In genomic region chr5:43894113-43894512, GRCm38 (mm10) we compare ENCODE assay signal across 8 mouse cellular contexts. TPM values are rescaled to one million over a fixed set of nuclear protein-coding genes. Genes with fewer than 3 reads are reported as not detected.
DNase-seq lines count a peak whose midpoint lies in the region; ATAC-seq and TF ChIP-seq lines count a peak whose summit lies in the region.

No protein-coding gene starts in this region.

- intact Hi-C loops in left cerebral cortex, postnatal 10 days (cut with DNase I) = loop anchor here (5.0 to 10.0 kb wide), 2 partner anchors 373 to 1531 kb away; no protein-coding TSS in a partner anchor

- peak; percentile 42; the same call in 1 of the 2 replicates for TF ChIP-seq CTCF in liver, embryonic 14.5 days (IDR thresholded peaks at IDR 0.05; ENCODE audit: low read depth)
- TF ChIP-seq CTCF in MEL (IDR thresholded peaks at IDR 0.05 in 2 of 3, conservative IDR thresholded peaks at IDR 0.05 in 1 of 3; ENCODE audit: control insufficient read depth in 1 of 3, insufficient read depth in 1 of 3, low read depth in 2 of 3, low read length in 3 of 3, poor library complexity in 1 of 3, severe bottlenecking in 1 of 3) = peak; percentile 10 to 43 (median 22); a peak in 3 of 6 replicates

- TF ChIP-seq EP300 in liver, embryonic 14.5 days (IDR thresholded peaks at IDR 0.05; ENCODE audit: low read depth) = no peak
- no peak for TF ChIP-seq EP300 in MEL (IDR thresholded peaks at IDR 0.05; ENCODE audit: low read depth in 1 of 2, low read length in 2 of 2)

- no peak for TF ChIP-seq POLR2A in MEL (IDR thresholded peaks at IDR 0.05; ENCODE audit: control insufficient read depth in 1 of 2, insufficient read depth in 1 of 2, low read depth in 1 of 2, low read length in 2 of 2, poor library complexity in 1 of 2)

- H3K27ac ChIP-seq in liver, embryonic 14.5 days = no peak overlapping the region
- H3K27ac ChIP-seq in liver, embryonic 12.5 days = no peak overlapping the region
- H3K27ac ChIP-seq in MEL (ENCODE audit: control insufficient read depth, low read depth, low read length) = no peak overlapping the region

- no peaks in the 10 kb centered on the region for H3K9me3 ChIP-seq in liver, embryonic 14.5 days (ENCODE audit: control insufficient read depth, low read length)
- H3K9me3 ChIP-seq in liver, embryonic 12.5 days (replicated peaks) = no peaks in the 10 kb centered on the region
- no peaks in the 10 kb centered on the region for H3K9me3 ChIP-seq in MEL (replicated peaks; ENCODE audit: insufficient read depth, low read length)

- WGBS in liver, embryonic 14.5 days (ENCODE audit: insufficient replicate concordance) = 49% methylated on average over 2 of the region's 2 CpGs
- WGBS in liver, embryonic 12.5 days (ENCODE audit: insufficient replicate concordance) = 46% methylated on average over 2 of the region's 2 CpGs

- no peak for DNase-seq in liver, embryonic 14.5 days (ENCODE audit: low read depth in 3 of 3, low spot score in 3 of 3)
- DNase-seq in MEL (ENCODE audit: low read depth, low spot score) = peak; percentile 30
- DNase-seq in brain, adult 2 months (ENCODE audit: low read depth, low spot score) = peak; percentile 71
- DNase-seq in heart, postnatal 4 days = peak; percentile 32
- peak; percentile 34 to 42 for DNase-seq in left cerebral cortex, postnatal 10 days (ENCODE audit: extremely low spot score in 1 of 2, low spot score in 2 of 2)
- peak; percentile 65 for DNase-seq in skeletal muscle tissue, adult 2 months (ENCODE audit: low read depth, low spot score)
- DNase-seq in cerebellum, adult 11-12 months = no peak

- peak; percentile 34 for TF ChIP-seq RAD21 in MEL (IDR thresholded peaks at IDR 0.05; ENCODE audit: low read depth, low read length)

- no peaks in the 10 kb centered on the region for H3K36me3 ChIP-seq in liver, embryonic 14.5 days (replicated peaks; ENCODE audit: control insufficient read depth, insufficient read depth, low read depth)
- H3K36me3 ChIP-seq in liver, embryonic 12.5 days = no peaks in the 10 kb centered on the region
- H3K36me3 ChIP-seq in MEL (ENCODE audit: control insufficient read depth in 1 of 2, insufficient read depth in 2 of 2, low read length in 2 of 2) = no peaks in the 10 kb centered on the region

- no peaks in the 10 kb centered on the region for H3K79me2 ChIP-seq in MEL (ENCODE audit: control insufficient read depth, insufficient read depth, low read length, poor library complexity)

- no peaks in the 10 kb centered on the region for H3K27me3 ChIP-seq in liver, embryonic 14.5 days (ENCODE audit: control insufficient read depth, insufficient read depth, low read length)
- no peaks in the 10 kb centered on the region for H3K27me3 ChIP-seq in liver, embryonic 12.5 days (replicated peaks)
- H3K27me3 ChIP-seq in MEL (ENCODE audit: control insufficient read depth in 1 of 2, insufficient read depth in 2 of 2, low read length in 2 of 2) = peaks cover 0 to 2% of the 10 kb centered on the region in 2 experiments; a peak in 1 of 4 replicates

- H3K4me3 ChIP-seq in liver, embryonic 14.5 days (ENCODE audit: insufficient read depth in 1 of 2, low read depth in 2 of 2, low read length in 2 of 2) = no peak overlapping the region
- H3K4me3 ChIP-seq in liver, embryonic 12.5 days = no peak overlapping the region
- no peak overlapping the region for H3K4me3 ChIP-seq in MEL (ENCODE audit: control insufficient read depth in 1 of 2, insufficient read depth in 1 of 2, low read depth in 2 of 2, low read length in 2 of 2)

- no peak for ATAC-seq in liver, embryonic 14.5 days (ENCODE audit: insufficient read depth)
- ATAC-seq in liver, embryonic 12.5 days = no peak

- no peak overlapping the region for H3K9ac ChIP-seq in liver, embryonic 14.5 days (replicated peaks)
- no peak overlapping the region for H3K9ac ChIP-seq in liver, embryonic 12.5 days
- H3K9ac ChIP-seq in MEL (ENCODE audit: control insufficient read depth, low read depth, low read length, poor library complexity, severe bottlenecking) = no peak overlapping the region

- H3K4me2 ChIP-seq in liver, embryonic 14.5 days (ENCODE audit: low read depth) = no peak overlapping the region
- no peak overlapping the region for H3K4me2 ChIP-seq in liver, embryonic 12.5 days

- H3K4me1 ChIP-seq in liver, embryonic 14.5 days (replicated peaks; ENCODE audit: control insufficient read depth in 2 of 2, insufficient read depth in 2 of 2, low read length in 1 of 2) = no peaks in the 10 kb centered on the region
- H3K4me1 ChIP-seq in liver, embryonic 12.5 days = no peaks in the 10 kb centered on the region
- H3K4me1 ChIP-seq in MEL (ENCODE audit: control insufficient read depth in 1 of 2, insufficient read depth in 2 of 2, low read length in 2 of 2) = no peaks in the 10 kb centered on the region

TF ChIP-seq in MEL, 35 proteins besides CTCF, POLR2A, EP300 and RAD21:
- TF ChIP-seq MAFK (IDR thresholded peaks at IDR 0.05; ENCODE audit: borderline replicate concordance, low read depth, low read length) (no peak), CHD1 (IDR thresholded peaks at IDR 0.05; ENCODE audit: low read depth, low read length) (no peak), GATA1 (IDR thresholded peaks at IDR 0.05; ENCODE audit: low read depth, low read length) (no peak), JUND (IDR thresholded peaks at IDR 0.05; ENCODE audit: low read depth, low read length) (no peak), ELF1 (IDR thresholded peaks at IDR 0.05; ENCODE audit: low read depth, low read length) (no peak), ZNF384 (IDR thresholded peaks at IDR 0.05; ENCODE audit: low read depth, low read length) (0 out of 2 replicates have a peak, but pooled peaks have one; percentile 19)

RNA-seq across cellular contexts. Expression of gene Gm7879, which starts 18.8 kb away (rescaled TPM):
- 0.46 TPM in 1 of 2 replicates, not detected in the other for polyA plus RNA-seq in liver, embryonic 14.5 days (2012; rRNA removed)
- 0.40 and 0.86 TPM in 2 replicates for polyA plus RNA-seq in liver, embryonic 14.5 days (2014; fragmentation: Nextera tagmentation; extraction: Ambion mirVana)
- polyA plus RNA-seq in liver, embryonic 12.5 days (2016; fragmentation: Nextera tagmentation; extraction: Ambion mirVana) = 0.76 TPM in 1 of 2 replicates, not detected in the other
- 2.9 and 3.0 TPM in 2 replicates for total RNA-seq in MEL (2012; rRNA removed)
- polyA plus RNA-seq in MEL (2012; ENCODE audit: insufficient read depth in 1 of 2, insufficient read length in 2 of 2, low read depth in 1 of 2, low replicate concordance in 2 of 2, missing spikeins in 1 of 2) = not detected
- total RNA-seq in heart, postnatal 4 days (2021) = 10 to 100 TPM in 1 of 2 experiments, 1 to 10 TPM in 1; 8.8 to 11.2 TPM
- 10 to 100 TPM; 13.7 to 14.2 TPM for total RNA-seq in left cerebral cortex, postnatal 10 days (2021)

RNA-seq across cellular contexts. Expression of gene Cd38, which starts 25.8 kb away (rescaled TPM):
- 5.2 TPM in 2 replicates for polyA plus RNA-seq in liver, embryonic 14.5 days (2012; rRNA removed)
- polyA plus RNA-seq in liver, embryonic 14.5 days (2014; fragmentation: Nextera tagmentation; extraction: Ambion mirVana) = 9.3 and 10.6 TPM in 2 replicates
- polyA plus RNA-seq in liver, embryonic 12.5 days (2016; fragmentation: Nextera tagmentation; extraction: Ambion mirVana) = 13.2 and 13.9 TPM in 2 replicates
- not detected in 2 replicates for total RNA-seq in MEL (2012; rRNA removed)
- not detected for polyA plus RNA-seq in MEL (2012; ENCODE audit: insufficient read depth in 1 of 2, insufficient read length in 2 of 2, low read depth in 1 of 2, low replicate concordance in 2 of 2, missing spikeins in 1 of 2)
- total RNA-seq in heart, postnatal 4 days (2021) = 1 to 10 TPM; 9.3 to 9.6 TPM
- 1 to 10 TPM; 3.2 to 3.5 TPM for total RNA-seq in left cerebral cortex, postnatal 10 days (2021)

Comparison
In these comparisons a context has a peak if more than half of its experiments do, and no peak if none do; other contexts are left out.
1. DNase-seq: peak in MEL (single experiment), brain, adult 2 months (single experiment), heart, postnatal 4 days (single experiment), left cerebral cortex, postnatal 10 days (2 of 2) and skeletal muscle tissue, adult 2 months (single experiment); none in liver, embryonic 14.5 days (0 of 3) and cerebellum, adult 11-12 months (single experiment).